ENCODE assay signal across 24 mouse cellular contexts in genomic region chr9:20070236-20070635, GRCm38 (mm10). TPM values are rescaled to one million over a fixed set of nuclear protein-coding genes. Genes with fewer than 3 reads are reported as not detected.
"Had no signal": no experiment of that assay in that cellular context is flagged by ENCODE, and none has a peak within 500 bp of the region (broad histone marks: within the 10 kb centered on the region; RNA-seq: fewer than 3 reads in every experiment).

No protein-coding gene starts in this region.

- ATAC-seq: liver, postnatal 0 days; lung, postnatal 0 days; midbrain, embryonic 16.5 days had no signal

- H3K4me3 ChIP-seq: lung, embryonic 15.5 days; midbrain, embryonic 10.5 days; midbrain, embryonic 12.5 days; myocyte; neural tube, embryonic 13.5 days; neural tube, embryonic 15.5 days had no signal

- H3K36me3 ChIP-seq: lung, embryonic 15.5 days; midbrain, embryonic 10.5 days; midbrain, embryonic 12.5 days; neural tube, embryonic 13.5 days; neural tube, embryonic 15.5 days had no signal

- H3K9ac ChIP-seq: liver, postnatal 0 days; lung, embryonic 15.5 days; midbrain, embryonic 12.5 days; neural tube, embryonic 13.5 days; neural tube, embryonic 15.5 days had no signal

- H3K9me3 ChIP-seq: lung, embryonic 15.5 days had no signal

- H3K27ac ChIP-seq: lung, embryonic 15.5 days; macrophage; midbrain, embryonic 10.5 days; midbrain, embryonic 12.5 days; neural tube, embryonic 13.5 days; neural tube, embryonic 15.5 days had no signal

- DNase-seq: liver, postnatal 0 days; lung, adult 2 months; lung, postnatal 14 days; lung, postnatal 36 days; midbrain, embryonic 14.5 days; retina, postnatal 1 day; right cerebral cortex, adult 18-20 months; right cerebral cortex, postnatal 25 days; right cerebral cortex, postnatal 4 days; spleen, adult 18-20 months; thymus, adult 18-20 months; thymus, postnatal 14 days; thymus, postnatal 36 days had no signal

- H3K4me1 ChIP-seq: lung, embryonic 15.5 days; midbrain, embryonic 10.5 days; midbrain, embryonic 12.5 days; neural tube, embryonic 13.5 days; neural tube, embryonic 15.5 days had no signal

RNA-seq across cellular contexts. Expression of gene Olfr867, which starts 12.9 kb away (rescaled TPM):
- total RNA-seq: megakaryocyte, adult 5-6 weeks; megakaryocyte-erythroid progenitor cell, adult 5-6 weeks had no signal

RNA-seq across cellular contexts. Expression of gene Olfr868, which starts 28.2 kb away (rescaled TPM):
- total RNA-seq: megakaryocyte, adult 5-6 weeks; megakaryocyte-erythroid progenitor cell, adult 5-6 weeks had no signal

RNA-seq across cellular contexts. Expression of gene Olfr866, which starts 42.4 kb away (rescaled TPM):
- total RNA-seq: megakaryocyte, adult 5-6 weeks; megakaryocyte-erythroid progenitor cell, adult 5-6 weeks had no signal

RNA-seq across cellular contexts. Expression of gene Olfr869, which starts 58.6 kb away (rescaled TPM):
- total RNA-seq: megakaryocyte, adult 5-6 weeks; megakaryocyte-erythroid progenitor cell, adult 5-6 weeks had no signal
